Mouse (Mus musculus): ENCODE data around the gene Hmg20b. TPM values are rescaled to one million over a fixed set of nuclear protein-coding genes. Genes with fewer than 3 reads are reported as not detected.
A peak's percentile ranks its signal among the peaks of the same experiment; 100 is the strongest.

Gene Hmg20b
- total RNA-seq, 1 experiment from 2014 or later = 102 TPM

DNA sequence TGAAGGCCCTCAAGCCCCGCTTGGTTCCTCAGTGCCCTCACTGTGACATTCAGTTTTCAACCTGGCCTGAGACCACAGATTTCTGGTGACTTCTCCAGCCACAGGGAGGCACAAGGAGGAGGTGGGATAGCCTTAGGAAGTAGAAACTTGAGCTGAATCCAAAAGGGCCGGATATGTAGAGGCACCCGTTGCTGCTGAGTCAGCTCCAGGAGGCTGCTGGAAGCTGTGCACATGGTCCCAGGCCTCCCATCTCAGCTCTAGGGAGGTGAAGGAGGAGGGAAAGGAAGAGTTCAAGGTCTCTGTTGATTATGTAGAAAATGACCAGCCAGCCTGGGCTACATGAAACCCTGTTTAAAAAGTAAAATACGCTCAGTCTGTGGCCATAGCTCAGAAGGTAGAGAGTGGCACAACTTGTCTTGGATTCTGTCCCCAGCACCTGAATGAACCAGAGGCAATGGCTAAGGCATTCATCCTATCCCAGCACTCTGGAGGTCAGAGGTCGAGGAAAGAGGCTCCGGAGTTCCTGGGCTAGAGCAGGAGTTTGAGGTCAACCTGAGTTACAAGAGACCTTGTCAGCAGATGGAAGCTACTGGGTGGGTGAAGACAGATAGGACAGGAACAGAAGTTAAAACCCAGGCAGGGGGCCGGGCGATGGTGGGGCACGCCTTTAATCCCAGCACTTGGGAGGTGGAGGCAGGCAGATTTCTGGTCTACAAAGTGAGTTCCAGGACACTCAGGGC lies 4.6 kb upstream of the Hmg20b start:
- DNase-seq = no peak

DNA sequence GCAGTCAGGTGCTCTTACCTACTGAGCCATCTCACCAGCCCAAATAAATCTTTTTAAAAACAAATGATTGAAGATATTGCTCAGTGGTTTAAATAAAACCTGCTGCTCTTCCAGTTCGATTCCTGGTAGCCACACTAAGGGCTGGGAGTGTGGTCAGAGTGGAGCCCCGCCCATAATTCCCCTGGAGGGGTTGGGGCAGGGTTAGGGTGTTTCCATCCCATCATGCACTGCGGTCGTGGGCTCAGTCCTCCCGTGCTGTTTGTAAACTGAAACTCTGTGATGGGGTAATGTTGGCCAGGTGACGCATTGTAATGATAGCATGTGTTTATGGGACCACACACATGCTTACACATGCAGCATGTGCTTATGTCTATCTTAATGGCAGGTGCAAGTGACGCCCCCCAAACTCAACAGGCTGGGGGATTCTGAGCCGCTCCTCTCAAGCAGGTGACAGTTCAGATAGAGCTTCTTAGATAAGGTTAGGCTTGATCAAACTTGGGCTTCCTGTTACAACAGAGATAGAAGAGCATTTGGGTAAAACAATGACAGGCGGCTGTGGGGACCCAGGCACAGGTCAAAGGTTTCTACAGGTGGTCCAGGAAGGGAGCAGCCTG lies 1.5 kb upstream of the Hmg20b start:
- DNase-seq = no peak

DNA sequence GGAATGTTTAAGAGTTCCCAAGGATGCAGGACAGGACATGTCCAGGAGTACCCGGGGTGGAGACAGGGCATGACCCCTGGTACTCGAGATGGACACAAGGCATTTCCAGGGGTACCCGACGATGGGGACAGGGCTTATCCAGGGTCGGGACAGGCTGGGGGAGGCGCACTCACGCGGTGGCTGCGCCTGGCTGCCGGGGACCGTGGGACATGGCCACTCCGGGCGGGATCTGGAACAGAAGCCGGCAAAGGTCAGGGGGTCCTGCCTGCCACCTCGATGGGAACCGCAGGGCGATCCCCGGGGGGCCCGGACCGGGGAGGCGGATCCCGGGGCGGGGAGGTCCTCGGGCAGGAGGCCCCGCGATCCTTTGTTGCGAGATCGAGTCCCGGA lies 324 bp downstream of the Hmg20b start:
- no peak for DNase-seq

DNA sequence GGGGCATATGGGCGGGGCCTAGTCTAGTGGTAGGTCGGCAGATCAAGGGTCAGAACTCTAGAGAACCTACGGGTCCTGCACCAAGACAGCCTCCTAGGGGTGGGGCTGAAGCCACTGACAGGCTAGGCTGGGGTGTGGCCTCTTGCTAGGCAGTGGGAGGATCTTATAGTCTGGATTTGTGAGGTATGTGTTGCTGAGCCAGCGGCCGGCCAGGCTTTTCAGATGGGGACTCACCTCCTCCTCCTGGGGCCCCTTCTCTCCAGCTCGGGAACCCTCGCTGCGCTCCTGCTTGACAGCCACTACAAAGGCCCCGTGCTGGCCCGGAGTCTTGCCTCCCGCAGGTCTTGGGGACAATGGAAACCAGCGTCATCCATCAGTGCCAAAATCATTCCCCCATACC lies 1.1 kb downstream of the Hmg20b start:
- DNase-seq = peak; percentile 47

DNA sequence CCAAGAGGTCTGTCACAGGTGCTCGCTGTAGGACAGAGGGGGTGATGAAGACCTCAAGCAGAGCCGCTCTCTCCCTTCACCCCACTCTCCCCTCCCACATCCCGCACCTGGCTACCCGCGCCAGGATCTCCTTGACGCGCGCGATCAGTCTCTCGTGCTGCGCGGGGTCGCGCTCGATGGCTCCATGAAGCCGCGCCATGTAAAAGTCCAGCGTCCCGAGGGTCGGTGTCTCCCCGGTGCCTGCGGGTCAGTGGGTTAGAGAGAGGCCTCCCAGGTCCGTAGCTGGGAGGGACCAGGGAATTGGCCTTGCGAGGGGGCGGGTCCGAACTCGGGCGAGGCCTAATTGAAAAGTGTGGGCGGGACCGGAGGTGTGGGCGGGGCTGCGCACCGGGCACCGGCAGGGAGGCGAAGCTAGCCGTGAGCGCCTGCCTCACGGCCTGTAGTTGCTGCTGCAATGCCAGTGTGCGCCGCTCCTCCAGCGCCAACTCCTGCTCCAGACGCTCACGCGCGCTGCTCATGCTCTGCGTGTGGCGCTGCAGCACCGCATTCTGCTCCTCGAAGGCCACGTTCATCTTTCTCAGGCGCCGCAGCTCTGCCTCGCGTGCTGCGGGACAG lies 3.7 kb downstream of the Hmg20b start:
- DNase-seq = peak; percentile 89

DNA sequence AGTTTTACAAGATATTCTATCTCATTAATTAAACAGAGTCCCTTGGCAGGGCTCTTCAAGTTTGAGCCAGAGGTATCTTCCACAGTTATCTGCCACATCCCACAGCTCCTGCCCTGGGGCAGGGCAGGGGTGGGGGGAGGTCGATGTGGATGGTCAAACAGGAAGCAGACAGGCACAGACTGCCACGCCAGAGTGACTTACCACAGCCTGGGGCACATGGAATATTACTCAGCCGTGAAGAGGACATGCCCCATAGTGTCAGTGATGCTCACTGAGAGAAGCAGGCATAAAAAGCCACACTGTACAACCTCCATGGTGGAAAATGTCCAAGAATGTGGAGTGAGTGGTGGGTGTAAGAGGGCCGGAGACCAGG lies 5.1 kb downstream of the Hmg20b start:
- DNase-seq = no peak

DNA sequence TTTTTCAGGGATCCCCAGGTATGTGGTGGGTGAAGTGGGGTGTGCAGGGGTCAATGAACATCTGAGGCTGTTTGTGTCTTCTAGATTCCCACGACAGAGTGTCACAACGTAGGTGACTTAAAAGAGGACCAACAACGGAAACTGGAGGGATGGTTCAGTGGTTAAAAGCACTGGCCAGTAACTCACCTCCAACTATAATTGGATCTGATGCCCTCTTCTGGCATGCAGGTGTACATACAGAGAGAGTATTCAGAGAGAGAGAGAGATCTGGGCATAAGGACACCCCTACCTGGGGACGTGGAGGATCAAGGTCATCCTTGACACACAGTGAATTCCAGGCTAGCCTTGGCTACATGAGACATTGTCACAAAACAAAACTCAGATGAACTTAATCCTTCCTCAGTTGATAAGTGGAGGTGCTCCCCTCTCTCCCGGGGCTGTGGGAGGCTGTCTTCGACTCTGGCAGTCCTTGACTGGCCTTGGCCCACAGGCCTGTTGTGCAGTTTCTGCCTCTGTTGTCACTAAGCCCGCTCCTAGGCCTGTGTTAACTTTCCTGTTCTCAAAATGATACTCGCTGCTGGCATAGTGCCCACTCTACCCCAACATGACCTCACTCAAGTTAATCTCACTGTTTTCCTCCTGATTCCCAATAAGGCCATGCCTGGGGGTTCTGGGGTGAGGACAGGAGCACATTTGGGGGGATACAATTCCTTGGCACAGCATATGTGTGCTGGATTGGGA lies 5.7 kb downstream of the Hmg20b start:
- DNase-seq = peak; percentile 56

DNA sequence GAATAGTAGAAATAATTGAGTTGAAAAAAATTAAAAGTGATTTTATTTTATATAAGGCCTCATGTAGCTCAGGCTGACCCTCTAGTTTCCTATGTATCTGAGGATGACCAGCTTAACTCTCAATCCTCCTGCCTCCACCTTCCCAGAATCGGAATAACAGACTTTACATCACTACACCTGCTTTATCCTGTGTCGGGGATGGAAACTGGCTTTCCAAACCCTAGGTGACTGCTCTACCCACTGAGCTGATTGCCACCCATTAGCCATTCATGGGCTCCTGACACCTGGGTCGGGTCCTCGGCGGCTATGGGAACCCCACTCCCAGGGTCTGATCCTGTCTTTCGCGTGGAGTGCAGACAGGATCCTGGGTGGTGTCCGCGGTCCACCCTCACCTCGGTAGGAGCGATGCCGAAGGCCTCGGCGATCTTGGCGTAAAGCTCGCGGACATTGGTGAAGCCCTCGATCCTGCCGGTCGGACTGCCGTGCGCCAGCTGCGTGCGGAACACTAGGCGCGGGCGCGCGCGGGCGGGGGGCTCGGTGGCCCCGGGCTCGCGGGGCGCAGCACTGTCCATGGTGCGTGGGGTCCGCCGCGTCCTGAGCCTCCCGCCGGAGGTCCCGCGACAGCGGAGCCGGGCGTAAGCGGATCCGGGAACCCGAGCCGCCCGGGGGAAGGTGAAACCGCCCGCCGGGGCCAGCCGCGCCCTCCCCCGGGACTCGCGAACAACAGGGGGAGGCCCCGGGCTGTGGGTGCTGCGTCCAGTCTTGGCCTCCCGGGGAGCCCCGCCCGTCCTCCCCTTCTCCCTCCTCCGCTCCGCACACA lies 7.4 kb downstream of the Hmg20b start, which contains the start of gene Gipc3:
Gipc3 (minus strand) TSS at position 581 of the 820 bp plus-strand sequence.
- peak; percentile 50 for DNase-seq

DNA sequence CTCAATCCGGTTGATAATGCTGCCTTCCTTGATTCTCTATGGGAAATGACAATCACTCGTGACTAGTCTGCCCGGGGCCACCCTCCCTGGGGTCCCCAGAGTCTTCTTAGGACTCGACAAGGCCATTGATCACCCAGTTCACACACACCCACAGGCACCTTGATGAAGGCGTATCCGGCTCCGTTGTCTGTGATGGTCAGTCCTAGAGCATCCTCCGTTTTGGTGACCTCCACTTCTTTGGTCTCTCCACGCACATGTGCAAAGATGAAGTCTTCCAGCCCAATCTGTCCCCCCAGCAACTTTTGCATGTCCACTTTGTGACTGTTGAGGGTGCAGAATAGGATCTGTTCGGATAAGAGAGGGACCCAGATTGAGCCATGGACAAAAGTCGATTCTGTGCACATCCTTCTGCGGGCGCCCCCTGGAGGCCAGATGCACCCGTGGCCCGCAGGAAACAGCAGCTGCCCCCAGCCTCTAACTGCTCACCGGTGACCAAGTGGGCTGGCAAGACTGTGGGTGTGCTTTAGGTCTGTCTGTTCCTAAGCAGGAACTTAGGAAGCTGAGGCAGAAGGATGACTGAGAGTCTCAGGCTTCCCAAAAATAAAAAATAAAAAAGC lies 8.8 kb downstream of the Hmg20b start:
- DNase-seq = peak; percentile 83

DNA sequence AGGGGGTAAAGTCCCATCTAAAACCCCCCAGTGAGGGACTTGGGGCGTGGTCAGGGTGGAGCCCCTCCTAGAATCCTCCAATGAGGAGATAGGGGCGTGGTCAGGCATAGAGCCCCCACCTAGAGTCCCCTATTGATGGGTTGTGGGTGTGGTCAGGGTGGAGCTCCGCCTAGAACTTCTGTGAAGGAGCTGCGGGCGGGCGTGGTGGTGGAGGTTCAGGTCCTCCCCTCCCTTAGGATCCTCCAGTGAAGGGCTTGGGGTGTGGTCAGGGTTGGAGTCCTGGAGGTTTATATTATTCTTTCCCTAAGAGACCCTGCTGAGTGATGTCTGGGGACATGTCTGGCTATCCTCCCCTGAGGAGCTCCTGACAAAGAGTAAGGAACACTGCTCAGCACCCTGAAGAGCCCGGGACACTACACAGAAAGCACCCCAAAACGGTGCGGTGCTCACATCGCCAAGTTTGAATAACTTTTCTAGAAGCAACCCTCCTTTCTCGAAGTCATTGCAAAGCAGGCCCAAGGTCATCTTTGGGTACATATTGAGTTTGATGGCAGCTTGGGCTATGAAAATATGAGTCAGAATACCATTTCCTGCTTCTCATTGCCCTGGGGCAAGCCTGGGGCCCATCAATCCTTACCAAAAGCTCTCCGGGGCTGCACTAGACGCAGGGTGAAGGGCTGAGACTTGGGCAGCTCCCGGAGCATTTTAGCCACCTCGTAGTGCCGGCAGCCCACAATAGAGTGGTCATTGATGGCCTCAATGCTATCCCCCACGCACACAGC lies 9.5 kb downstream of the Hmg20b start:
- DNase-seq = no peak

DNA sequence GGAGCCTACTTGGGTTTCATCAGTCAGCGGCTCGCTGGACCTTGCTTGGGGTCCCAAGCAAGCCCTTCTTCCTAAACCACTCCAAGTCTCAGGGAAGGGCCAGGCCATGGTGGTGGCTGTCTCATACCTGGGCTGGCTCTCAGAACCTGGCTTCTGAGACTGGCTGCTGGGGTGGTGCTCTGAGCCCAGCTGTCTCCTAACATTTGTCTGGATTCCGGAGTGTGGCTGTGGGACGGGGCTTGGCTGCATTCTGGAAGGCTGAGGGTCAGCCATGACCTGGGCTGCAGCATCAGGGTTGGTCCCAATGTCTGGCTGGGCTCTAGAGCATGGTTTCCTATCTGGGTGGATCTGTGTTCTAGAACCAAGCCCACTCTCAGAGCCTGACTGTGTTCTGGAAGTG lies 13.7 kb downstream of the Hmg20b start:
- DNase-seq = no peak

DNA sequence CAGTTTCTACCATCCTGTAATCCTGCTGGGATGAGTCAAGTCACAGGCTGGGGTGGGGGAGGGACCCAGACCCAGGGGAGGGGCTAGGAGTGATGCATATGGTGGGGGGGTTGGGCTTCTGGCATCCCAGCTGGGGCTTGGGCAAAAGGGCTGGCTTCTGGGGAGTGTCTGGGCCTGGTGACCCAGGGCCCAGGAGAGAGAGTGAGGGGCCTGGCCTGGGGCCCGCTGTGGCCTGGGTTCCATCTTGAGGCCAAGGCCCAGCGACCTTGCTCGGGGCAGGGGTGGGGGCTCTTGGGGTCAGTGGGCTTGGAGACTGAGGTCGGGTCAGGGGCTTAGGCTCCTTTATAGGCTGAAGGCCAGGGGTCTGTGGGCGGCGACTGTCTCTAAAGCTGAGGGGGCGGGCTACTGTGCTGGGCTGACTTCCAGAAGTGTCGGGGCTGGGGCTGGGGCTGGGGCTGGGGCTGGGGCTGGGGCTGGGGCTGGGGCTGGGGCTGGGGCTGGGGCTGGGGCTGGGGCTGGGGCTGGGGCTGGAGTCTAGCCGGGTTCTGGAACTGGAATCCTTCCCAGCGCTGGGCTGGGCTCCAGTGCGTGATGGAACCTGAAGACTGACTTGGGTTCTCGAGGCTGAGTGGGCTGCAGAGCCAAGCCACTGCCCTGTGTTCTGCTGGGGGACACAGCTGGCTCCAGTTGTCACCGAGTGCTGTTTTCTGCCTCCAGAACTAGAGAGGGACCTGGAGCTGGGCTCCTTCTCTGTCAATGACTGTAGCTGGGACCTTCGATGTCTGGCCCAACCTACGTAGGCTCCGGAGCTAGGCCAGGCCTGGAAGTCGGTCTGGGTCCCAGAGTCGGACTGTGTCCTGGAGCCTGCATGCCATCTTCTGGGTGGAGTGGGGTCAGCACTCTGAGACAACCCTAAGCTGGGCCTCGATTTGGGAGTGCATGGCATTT lies 14.6 kb downstream of the Hmg20b start:
- DNase-seq = no peak

DNA sequence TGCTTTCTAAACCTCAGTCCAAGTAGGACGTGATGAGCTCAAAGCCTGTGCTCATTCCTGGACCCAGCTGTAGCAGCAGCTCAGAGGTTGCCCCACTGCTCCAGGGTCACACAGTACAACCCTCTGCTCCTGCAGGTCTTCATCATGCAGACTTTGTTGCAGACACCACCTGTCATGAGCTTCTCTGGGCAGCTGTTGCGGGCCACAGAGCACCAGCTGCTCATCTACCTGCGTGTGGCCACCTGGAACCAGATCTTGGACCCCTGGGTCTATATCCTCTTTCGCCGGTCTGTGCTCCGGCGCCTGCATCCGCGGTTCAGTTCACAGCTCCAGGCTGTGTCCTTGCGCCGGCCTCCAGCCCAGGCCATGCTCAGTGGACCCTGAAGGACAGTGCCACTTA lies 16.0 kb downstream of the Hmg20b start:
- DNase-seq = no peak

DNA sequence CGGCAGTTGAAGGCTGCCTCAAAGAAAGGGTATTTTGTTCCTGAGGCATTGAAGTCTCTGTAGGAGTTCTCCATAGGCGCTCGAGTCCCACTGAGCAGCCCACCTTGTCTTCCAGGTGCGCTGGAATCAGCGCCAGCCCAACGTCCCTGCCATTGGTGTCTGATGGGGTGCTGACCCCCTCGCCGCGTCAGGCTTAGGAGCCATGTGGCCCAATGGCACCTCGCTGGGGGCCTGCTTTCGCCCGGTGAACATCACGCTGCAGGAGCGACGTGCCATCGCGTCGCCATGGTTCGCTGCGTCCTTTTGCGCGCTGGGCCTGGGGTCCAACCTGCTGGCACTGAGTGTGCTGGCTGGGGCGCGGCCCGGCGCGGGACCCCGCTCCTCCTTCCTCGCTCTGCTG lies 18.0 kb downstream of the Hmg20b start:
- DNase-seq = no peak

DNA sequence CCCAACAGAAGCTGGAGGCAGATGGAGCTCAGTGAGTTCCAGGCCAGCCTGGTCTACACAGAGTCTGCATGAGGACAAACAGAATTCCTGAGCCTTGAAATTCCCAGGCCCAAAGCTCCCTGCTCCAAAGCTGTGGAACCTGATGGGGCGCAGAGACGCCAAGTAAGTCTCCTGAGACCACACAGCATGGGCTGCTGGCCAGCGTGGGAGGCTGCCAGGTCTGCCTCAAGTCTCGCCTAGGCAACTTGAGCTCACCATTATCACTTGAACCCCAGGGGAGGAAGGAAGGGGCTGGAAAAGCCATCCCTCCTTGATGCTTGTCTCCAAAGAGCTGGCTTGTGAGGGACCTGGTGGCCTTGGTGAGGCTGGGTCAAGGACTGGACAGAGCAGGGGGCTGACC lies 20.3 kb downstream of the Hmg20b start:
- no peak for DNase-seq

DNA sequence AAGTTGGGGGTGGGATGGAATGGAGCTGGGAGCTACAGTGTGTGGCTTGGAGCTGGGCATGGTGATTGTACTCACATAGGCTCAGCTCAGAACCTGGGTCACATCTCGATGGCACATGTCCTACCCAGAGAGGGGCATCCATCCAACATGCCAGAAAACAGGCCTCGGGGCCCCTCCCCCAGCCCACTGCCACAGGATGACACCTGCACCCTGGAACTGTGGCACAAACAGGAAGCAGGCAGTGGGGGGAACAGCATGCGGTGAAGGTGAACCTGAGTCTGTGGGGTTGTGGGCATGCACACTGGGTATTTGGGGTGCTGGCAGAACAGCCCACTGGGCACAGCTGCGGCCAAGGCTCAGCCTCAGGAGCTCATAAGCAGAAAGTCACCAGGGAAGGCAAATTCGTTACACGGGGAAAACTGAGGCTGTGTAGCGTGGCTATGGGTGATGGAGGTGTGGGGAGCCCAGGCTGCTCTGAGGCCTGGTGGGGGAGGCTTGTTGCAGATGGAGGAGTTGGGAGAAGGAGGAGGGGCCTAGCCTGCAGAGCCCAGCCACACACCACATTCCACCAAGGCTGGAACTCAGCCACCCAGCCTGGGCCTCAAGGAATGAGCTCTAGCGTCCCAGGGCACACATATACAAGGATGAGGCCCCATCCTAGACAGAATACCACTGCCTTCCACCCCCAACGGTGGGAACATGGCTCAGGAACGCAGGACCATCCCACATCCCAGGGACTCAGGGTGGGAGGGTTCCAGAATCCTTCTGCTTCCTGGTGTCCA lies 20.9 kb downstream of the Hmg20b start:
- DNase-seq = no peak

DNA sequence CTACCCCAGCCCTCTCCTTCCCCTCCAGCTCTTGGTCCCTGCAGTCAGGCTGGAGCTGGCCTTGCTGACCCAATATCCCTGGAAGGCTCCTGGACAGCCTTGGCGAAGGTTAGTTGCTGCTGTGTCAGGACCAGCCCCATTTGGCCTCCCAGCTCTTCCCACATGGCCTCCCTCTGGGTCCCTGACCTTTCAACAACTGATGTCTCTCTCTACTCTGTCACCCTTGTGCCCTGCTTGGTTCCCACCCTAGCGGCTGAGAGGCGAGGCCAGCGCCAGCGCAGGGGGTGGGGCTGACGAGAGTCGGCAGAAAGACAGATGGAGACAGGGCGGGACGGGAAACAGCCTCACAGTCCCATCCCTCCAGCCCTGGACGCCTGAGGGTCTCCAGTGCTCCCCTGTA lies 21.9 kb downstream of the Hmg20b start, which contains the start of gene Tbxa2r:
Tbxa2r (plus strand) TSS at position 346 of the 400 bp plus-strand sequence.
- peak; percentile 85 for DNase-seq

DNA sequence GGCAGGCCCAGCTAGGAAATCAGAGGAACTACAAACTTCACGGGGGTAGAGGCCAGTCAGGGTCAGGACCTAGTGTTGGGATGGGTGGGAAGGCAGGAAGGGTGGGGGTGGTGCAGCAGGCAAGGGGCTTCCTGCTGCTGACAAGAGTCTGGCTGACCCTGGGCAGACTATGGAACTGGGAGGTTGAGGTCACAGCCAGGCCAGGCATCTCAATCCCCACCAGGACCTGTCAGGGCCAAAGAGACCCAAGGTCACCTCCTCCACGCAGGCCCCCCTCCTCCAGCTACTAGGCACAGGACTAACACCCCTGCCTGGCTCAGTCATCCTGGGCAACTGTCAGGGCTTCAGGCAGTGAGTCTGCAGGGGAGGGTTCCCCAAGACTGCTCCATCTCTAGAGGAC lies 22.3 kb downstream of the Hmg20b start:
- peak; percentile 50 for DNase-seq

DNA sequence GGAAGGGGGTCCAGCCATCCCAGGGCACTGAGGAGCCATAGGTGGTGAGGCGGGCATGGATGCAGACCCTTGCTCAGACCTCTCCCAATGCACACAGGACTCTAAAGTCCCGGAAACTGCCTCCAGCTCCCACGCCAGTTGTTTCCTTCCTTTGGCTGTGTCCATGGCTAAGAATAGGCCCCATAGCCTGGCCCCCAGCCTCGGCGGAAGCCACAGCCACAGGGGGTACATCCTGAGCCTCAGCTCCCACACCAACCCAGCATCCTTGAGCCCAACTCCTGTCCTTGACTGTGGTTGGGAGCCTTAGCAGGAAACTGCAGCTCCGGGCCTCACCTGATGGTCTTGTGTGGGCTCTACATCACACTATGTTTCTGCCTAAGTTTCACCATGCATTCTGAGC lies 23.4 kb downstream of the Hmg20b start:
- DNase-seq = peak; percentile 52
